Mouse (Mus musculus) fibroblast of lung, adult 2 months (primary cell): ENCODE data around the gene Mapk7.

ENCODE experiments used
- DNase-seq: peaks from one replicate; pipeline ENCODE4 v3.0.0-alpha.2; 2011; ENCODE audit warnings: low read depth

The Mapk7 gene

DNA sequence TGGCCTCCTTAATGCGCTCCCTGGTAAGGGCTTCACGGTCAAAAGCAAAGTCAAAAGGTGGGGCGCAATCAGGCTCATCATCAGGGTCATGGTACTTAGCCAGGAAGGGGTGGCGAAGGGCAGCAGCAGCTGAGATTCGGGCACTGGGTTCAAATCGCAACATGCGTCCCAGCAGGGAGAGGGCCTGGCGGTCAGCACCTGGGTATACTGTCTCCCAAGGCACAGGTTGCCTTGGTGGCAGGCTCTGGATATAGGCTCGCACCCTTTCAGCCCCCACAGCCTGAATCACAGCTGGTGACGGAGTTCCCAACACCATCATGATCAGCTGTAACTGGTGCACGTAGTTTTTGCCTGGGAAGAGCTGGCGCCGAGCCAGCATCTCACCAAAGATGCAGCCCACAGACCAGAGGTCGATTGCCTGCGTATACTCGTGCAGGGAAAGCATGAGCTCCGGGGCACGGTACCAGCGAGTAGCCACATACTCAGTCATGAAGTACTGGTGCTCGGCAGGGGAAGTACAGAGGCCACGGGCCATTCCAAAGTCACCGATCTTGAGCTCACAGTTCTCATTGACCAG is 3.2 kb downstream of the Mapk7 start:
- DNase-seq = no peak

DNA sequence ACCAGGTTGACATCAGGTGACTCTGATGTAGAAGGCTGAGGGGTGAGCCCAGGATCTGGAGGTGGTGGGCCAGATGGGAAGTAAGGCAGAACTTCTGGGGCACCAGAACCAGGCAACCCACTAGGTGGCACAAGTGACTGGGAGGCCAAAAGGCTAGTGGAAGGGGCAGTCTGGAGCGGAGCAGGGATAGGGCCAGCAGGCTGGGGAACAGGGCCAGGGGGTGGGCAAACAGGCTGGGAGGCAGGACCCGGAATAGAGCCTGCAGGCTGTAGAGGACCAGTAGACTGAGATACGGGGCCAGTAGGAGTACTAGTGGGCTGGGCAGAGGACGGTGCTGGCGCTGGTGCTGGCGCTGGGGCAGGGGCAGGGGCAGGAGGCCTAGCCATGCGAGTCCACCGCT is 4.3 kb downstream of the Mapk7 start:
- DNase-seq = no peak

DNA sequence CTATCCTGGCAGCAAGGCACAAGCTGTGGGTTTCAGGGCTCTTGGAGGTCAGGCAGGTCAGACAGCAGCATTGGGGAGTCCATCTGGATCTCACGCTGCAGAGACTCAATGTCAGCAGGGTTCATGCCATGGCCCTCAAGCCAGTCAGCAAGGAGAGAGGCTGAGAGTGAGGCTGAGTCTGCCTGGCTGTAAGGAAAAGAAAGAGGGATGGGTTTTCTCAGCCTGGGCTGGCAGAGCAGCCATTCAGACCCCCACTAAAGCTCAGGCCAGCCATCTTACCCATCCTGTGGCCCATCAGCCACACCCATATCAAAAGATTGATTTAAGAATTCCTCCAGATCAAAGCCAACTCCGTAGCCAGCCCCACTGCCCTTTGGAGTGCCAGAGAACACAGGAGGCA is 5.1 kb downstream of the Mapk7 start:
- DNase-seq = no peak

DNA sequence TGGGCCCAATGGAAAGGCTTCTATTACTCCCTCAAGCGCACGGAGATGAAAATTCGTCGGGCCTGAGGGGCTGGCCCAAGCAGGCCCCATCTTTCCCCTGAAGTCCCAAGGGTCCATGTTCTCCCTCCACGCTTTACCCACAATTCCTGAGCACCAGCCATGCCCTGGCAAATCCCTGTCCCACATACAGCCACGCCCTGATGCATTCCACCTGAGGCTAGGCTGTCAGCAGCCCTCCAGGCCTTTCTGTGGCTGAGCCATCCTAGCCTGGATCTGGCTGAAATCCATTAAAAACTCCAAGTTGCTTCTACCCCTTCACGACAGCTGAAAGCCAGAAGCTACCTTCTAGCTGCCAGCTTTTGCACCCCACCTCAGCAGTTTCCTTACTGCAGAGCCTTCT is 6.3 kb downstream of the Mapk7 start:
- DNase-seq = no peak

DNA sequence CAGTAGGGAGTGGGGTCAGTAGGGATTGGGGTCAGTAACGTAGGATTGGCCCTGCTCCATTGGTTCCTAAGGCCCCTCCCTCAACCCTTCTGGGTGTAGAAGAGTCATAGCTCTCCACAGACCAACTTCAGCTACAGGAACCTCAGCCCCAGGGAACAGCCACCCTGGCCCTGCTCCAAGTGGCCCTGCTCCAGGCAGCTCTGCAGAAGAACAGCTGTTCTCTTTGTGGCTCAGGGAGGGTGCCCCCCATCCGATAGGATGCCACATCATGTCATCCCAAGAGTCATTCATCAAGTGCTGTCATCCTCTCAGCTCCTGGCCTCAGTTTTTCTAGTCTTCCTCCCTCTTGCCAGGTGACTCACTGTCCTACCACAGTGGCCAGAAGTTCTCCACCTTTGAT is 6.8 kb downstream of the Mapk7 start:
- DNase-seq = no peak

DNA sequence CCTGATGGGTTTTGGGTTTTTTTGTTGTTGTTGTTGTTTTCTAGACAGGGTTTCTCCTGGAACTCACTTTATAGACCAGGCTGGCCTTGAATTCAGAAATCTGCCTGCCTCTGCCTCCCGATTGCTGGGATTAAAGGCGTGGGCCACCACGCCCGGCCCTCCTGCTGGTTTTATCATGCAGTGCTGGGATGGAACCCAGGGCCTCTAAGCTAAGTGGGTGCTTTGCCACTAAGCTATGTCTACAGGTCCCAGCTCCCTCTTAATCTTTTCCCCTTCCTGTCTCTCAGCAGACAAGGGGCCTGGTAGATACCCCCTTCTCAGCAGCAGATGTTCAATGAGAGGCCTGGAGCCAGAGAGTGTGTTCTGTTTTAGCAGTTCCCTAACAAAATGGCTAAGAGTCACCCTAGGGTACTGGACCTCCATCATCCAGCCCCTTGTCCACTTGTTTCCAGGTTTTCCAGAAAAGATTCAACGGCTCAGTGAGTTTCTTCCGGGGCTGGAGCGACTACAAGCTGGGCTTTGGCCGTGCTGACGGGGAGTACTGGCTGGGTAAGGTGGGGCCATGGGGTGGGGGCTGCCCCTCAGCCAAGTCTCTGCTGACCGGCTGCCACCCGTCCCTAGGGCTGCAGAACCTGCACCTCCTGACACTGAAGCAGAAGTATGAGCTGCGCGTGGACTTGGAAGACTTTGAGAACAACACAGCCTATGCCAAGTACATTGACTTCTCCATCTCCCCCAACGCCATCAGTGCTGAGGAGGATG is 7.6 kb downstream of the Mapk7 start:
- no peak for DNase-seq

DNA sequence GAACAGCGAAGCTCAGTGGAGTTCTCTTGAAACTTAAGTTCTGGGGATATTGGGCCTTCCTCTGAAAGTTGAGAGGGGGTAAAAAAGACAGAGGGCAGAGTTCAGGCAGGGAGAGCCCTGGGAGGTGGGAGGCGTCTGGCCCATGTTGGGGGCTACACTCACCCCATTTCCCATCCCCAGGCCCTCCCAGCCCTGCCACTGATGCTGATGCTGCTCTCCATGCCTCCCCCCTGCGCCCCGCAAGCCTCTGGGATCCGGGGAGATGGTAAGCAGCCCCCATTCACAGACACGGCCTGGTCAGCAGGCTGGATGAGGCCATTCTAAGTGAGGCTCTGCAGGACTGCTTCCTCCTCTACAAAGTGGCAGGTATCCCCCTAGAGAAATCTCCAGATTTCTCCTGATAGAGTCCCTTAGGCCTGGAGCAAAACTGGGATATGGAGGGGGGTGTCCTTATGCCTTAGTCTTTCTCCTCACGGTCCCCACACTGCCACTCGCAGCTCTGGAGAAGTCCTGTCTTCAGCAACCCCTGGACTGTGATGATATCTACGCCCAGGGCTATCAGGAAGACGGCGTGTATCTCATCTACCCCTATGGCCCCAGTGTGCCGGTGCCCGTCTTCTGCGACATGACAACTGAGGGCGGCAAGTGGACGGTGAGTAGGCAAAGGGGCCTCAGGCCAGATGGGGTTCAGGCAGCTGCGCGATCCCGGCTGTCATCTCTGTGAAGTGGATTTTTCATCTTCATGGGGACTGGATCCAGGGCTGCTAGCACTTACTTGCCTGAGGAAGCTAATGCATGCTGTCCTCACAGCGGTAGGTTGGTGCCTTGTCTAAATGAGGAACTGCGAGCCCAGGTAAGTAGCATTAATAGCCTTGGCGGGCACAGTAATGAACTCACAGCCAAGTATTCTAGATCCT is 8.4 kb downstream of the Mapk7 start:
- DNase-seq = no peak

DNA sequence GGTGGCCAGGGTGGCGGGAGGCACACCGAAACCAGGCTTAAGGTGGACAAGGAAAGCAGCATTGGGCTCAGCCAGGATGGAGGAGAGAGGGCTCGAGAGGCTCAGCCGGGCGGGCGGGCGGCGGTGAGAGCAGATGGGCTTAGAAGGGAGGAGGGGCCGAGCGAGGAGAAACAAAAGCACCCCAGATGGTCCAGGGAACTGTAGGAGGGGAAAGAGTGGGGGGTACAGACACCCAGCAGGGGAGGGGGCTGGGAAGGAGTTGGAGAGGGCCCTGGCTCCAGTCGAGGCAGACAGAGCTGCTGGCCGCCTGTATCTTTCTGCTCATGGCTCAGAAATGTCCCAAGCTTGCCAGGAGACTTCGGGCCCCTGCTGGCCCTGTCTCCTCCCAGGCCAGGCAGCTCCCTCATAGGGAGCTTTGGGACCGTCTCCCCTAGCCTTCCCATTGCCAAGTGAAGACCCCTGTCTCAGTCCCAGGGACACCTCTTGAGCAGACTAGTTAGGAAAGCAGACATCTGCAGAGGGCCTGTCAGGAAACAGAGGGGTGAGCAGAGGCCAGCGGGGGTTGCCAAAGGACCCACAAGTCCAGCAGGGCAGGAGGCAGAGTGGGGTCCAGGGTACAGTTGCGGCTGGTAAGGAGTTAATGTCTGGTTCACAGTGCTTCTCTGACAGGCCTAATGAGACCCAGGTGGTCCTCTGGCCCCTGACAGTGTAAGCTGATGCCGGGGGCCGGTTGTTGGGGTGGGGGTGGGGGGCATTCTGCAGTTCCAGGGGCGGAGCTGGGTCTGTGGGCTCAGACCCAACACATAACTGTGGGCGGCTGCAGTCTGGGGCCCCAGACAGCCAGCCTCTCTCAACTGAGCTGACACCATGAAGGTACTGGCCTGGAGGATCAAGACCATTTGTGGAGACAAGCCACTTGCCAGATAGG is 9.3 kb downstream of the Mapk7 start, which contains the start of gene Mfap4:
TSS of gene Mfap4 (plus strand) at position 819 of the 928 bp plus-strand sequence.
- DNase-seq = no peak

DNA sequence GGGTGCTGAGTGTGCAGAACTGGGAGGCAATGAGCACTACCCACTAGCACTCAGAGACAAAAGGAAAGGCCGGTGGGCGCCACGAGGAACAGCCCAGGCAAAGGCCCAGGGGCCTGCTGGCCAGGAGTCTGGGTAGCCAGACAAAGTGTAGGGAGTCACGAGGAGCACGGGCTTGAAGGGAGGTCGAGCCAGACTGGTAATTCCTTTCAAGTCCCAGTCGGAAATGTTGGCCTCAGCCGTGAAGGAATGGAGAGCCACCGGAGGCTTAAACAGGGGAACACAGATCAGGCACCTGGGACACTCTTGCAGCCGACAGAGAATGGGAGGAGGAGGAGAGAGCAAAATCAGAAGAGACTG is 10.0 kb downstream of the Mapk7 start:
- DNase-seq = no peak

DNA sequence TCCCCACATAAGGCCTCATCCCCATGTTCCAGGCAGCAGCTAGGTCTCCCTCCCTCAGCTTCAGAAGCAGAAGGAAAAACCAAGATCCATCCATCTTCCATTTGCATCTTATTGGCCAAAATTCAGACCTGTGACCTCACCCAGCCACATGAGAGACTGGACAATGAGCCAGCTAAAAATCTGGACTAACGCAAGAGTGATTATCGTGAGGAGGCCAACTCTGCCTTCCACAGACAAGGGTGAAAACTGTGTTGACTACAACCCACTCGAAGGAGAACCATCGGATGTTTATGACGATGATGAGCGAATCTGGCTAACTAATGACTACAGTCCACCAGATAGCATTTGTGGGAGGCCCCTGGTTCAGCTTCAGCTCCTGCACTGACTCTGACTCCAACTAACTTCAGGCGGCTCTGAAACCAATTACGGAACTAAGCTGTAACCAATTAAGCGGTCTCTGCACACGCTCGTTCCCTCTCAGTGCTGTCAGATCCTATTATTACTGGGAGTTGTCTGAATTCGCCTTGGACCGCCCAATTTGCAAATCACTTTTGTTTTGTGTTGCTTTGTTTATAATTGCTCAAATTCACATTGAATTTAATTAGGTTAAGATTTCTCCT is 10.9 kb downstream of the Mapk7 start:
- DNase-seq = no peak

DNA sequence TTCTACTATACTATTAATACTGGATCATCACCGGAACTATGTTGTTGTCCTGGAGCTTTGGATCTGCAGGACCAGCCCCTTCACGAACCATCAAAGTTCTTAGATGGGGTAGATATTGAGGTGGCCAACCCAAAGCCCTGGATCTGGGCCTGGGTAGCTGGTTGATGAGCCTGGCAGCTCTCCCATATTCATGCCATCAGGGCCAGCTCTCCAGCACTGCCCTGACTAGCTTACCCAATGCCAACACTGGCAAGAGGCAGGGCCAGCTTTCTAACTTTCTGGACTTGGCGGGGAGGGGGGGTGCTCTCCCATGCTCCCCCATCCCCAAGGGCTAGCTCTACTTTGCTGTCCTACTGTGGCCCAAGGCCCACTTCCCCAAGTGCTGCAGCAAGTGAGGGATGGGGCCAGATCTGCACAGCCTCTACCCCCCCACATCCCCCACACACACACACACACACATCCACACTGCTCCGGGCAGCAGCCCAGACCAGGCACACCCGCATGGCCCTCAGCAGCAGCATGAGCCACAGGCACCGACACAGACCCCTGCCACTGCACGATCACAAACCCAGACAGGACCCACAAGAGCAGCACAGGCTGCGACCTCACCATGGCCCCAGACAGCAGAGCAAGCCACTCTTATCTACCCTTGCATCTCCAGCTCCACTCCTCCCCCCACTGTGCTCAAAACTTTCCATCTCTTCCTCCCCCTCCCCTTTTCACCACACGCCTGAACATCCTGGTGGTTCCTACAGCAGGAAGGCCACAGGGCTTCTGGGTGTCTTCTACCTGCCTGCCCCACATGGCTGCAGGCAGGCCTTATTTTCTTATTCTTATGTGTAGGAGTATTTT is 12.7 kb downstream of the Mapk7 start:
- no peak for DNase-seq

DNA sequence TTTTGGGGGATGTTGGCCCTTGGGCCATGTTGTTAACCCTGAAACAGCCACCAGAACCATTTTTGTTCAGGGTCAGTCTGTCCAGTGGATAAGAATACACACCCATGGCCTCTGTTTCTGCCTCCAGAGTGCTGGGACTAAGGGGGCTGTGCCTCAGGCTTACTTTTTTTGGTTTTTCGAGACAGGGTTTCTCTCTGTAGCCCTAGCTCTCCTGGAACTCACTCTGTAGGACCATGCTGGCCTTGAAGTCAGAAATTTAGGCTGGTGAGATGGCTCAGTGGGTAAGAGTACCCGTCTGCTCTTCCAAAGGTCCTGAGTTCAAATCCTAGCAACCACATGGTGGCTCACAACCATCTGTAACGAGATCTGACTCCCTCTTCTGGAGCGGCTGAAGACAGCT is 15.4 kb downstream of the Mapk7 start:
- DNase-seq = no peak

DNA sequence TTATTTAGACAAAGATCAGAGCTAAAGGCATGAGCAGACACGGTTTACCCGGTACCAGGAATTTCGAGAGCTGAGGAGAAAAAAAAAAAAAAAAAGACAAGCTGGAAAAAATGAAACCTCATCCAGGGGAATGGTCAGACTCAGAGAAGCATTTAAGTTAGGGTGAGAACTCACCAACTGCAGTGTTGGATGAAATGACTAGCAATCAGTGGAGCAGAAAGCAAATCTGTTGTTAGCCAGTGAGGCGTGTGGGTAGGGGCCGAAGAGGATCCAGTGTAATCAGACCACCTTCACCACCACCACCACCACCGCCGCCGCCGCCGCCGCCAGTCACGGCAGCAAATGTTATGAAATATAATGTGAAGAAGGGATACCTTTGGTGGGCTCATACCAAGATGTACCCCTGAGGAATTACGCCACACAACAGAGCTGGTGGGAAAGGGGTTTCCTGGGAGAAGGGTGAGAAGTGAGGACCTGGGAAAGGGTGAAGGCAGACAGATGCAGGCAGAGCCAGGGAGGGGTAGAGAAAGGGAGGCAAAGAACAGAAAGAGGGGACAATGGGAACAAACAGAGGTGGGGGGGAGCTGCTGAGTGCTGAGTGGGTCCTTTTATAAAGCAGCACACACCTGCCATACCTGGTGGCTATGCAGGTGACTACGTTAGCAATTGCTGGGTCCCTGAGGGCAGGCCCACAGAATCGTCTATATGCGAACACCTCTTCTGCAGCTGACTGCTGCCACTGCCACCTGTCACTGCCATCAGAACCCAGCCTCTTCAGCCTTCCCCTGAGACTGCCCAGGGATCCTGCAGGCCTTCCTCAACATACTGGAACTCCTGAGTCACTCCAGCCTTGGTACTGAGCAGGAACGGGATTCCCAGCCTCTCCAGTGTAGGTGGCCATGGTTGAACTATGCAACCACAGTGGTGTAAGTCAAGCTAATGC is 16.4 kb downstream of the Mapk7 start:
- no peak for DNase-seq

DNA sequence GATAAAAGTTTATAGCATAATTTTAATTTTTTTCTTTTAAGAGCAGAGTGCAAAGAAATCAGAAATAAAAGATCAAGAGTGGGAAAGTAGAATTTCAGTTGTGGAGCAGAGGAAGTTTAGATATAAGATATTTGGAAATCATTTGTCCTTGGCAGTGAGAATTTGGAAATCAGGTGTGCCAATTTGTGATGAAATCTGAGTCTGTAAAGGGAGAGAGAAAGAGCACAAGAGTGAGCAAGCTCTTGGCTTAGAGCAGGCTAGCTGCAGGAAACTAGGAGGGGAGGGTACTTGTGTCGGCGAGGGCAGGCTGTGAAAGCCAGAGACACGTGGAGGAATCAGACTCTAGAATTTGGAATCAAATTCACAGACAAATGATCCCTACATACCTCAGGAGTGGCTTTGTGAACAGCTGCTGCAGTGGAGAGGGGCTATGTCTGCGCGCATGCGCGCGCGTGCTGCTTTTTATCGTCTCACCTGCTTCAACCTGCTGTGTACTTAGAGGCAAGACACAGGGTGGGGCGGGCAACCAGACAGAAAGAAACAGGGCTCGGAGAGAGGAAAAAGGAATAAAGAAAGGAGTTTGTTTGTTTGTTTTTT is 17.3 kb downstream of the Mapk7 start:
- no peak for DNase-seq

DNA sequence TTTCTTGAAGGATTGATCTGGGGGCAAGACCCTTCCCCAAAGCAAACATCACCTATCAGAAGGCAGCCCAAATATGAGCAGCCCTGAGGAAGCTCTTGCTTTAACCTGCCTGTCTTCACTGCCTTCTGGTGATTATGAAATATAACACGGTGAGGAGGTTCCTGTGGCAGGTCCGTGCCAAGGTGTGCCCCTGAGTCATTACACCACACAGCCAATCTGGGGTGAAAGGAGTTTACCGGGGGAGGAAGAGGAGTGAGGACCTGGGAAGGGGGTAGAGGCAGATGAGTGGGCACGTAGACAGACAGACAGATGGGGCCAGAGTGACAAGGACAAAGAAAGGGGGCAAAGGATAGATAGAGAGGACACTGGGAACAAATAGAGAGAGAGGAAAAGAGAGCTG is 20.6 kb downstream of the Mapk7 start:
- no peak for DNase-seq

DNA sequence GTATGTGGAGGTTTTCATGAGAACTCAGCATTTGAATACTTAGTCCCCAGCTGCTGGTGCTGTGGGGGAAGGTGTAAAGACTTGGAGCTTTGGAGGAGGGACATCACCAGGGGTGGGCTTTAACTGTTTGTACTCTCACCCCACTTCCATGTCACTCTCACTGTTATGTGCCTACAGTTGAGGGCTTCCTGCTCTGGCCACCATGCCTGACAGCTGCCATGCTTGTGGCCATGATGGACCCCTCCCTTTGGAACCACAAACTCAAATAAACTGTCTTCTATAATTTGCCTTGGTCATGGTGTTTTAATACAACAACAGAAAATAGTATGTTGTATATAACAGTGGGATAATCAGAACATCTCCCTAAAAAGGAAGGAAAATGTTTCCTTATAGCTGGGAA is 23.3 kb downstream of the Mapk7 start:
- DNase-seq = no peak

DNA sequence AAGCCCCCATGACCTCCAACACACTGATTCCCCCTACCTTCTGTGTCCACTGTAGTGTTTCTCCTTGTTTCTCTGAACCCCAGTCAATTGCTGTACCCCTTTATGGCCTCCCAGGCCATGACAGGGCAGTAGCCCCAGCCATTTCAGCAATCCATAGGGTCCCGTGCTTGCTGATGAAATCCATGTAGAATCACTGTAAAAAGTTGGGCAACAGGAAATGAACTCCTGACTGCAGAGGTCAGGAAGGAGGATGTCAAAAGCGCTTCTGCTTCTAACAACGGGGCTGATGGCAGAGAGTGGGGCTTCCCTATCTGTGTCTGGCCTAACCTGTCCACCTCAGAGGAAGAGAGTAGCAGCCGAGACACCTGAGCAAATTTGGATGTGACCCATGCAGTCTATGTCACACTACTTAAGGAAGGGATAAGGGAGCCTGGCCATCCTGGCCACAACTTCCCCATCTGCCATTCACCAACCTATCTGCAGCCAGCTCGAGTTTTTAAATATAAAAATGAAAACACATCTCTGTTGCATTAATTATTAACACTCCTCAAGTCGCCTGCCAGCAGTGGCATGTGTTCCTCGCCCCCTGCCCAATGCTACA is 24.8 kb downstream of the Mapk7 start:
- no peak for DNase-seq

DNA sequence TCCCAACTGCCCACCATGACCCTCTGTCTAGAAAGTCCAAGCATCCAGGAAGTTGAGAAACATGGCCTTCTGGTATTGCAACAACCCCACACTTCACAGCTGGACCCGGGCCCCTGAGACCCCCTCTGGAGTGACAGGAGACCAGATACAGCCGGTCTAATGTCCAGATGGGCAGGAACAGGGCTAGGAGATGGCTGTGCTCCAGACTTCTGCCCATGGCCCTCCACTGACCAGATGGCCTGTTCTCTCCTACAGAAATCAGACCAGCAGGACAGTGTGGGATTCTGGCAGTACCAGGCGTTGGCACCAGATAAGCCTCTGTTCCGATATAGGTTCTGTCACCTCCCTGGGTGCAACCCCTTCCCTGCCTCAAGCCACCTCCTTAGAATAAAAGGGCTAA is 25.7 kb downstream of the Mapk7 start:
- no peak for DNase-seq

DNA sequence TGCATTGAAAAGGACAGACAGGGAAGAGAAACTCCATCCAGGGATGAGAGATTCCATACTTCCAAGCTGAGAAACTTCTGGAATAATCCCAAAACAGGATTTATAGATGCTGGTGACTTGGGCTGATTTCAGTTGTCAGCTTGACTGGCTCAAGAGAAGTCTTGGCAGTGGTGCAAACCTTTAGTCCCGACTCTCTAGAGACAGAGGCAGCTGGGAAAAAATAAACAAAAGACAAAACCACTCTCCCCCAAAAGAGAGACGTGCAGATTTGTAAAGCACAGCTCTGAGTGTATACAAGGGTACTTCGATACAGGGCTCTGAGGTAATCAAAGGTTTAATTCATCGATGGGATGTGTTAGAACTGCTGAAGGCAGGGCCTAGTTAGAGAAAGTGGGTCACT is 28.8 kb downstream of the Mapk7 start:
- DNase-seq = no peak
